Mouse (Mus musculus) layer of hippocampus, postnatal 36 days (tissue): ENCODE data around the gene Tsx. TPM values are rescaled to one million over a fixed set of nuclear protein-coding genes. Genes with fewer than 3 reads are reported as not detected.

Experiments
- total RNA-seq, 2 experiments: library from RNA; stranded (reverse); gene quantifications; 2 replicates each; pipeline ENCODE4 v1.2.3; 2021

The Tsx gene
- total RNA-seq, 2 experiments from 2014 or later, result 1.3 TPM; not detected in 1

Other genes with a start within 250 kb of the Tsx start
- 10 to 100 TPM; 76.5 to 86.5 TPM for gene Nap1l2, start 227.8 kb upstream of the Tsx start, total RNA-seq
- not detected for gene Cdx4, start 93.1 kb upstream of the Tsx start, total RNA-seq
- gene Chic1, start 58.0 kb upstream of the Tsx start, total RNA-seq, result 10 to 100 TPM; 21.4 TPM
- not detected for gene Gm26992, start 7.5 kb downstream of the Tsx start, total RNA-seq
- not detected for gene Zcchc13, start 216.1 kb downstream of the Tsx start, total RNA-seq